Mouse (Mus musculus) testis, adult 2 months (tissue): Measurements from ENCODE around the gene Mtnr1b.

Source experiments
- CTCF ChIP-seq: fragments of 200-500 bp; IDR thresholded peaks from 2 replicates; pipeline ENCODE4 v1.5.1; 2012; ENCODE audit warnings: low read depth, mild to moderate bottlenecking, inconsistent platforms, low read length, moderate library complexity; ENCODE audit not compliant: control insufficient read depth, insufficient read depth, insufficient replicate concordance
- POLR2A ChIP-seq: fragments of 200-500 bp; IDR thresholded peaks from 2 replicates; pipeline ENCODE4 v1.6.1; 2012; ENCODE audit warnings: low read depth, mild to moderate bottlenecking, inconsistent platforms, low read length, moderate library complexity; ENCODE audit not compliant: control insufficient read depth

DNA sequence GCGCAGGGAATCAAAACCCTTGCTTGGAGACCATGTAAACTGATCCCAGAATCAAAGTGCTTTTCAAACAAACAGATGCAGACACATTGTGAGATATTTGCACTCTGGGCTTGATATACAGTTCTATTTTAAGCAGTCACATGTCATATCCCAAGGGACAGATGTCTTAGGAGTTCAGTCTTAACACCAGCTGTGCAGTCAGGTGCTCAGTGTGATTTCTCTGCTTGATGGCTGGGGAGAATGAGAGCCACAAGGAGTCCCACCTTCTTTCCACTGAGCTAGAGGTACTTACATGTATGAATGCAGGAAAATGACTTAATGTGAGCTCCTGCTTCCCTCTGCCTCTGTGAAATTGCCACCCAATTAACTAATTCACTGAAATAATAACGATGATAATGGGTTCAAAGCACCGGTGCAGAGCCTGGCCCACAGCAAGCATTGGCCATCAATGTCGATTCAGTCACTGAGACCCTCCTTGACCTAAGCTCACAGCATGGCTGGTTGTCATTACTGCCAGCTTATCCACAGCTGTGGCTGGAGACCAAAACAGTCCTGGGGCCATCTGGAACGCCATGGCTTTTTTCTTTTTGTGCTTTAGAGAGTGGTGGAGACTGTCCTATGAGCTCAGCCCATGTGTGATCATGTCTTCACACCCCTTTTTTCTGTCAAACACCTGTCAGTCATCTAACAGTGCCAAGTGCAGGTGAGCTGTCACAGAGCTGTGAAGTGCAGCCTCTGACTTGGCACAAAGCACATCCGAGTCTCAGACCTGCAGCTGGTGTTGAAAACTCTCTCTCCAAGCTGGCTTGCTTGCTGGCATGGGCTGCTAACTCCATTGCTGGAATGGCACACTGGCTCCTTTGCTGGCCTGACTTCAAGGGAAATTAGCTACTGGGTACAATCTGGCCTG lies 61.1 kb downstream of the Mtnr1b start:
- TF ChIP-seq CTCF (no peak), POLR2A (no peak)
